Mouse (Mus musculus): ENCODE results near the gene Sh2d6.

Sh2d6 gene

DNA sequence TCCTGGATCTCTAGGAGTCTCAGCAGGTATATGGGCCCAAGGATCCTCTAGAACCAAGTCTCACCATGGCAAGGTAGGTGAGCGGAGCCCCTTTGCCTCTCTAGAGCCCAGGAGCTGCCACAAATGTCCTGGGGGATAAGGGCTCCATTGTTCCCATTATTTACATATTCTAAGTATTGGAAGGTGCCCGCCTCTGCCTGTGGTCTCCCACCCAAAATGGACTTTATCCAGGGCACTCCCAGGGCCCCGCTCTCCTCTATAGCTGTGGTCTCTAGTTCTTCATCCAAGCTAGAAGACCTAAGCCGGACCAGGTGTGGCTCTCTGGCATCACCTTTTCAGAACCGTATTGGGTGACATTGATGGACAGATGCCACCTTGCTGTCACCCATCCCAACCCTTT is at the start of gene Sh2d6:
TSS of gene Sh2d6 (minus strand) at position 101 of the 400 bp plus-strand sequence.
- no peak for DNase-seq

DNA sequence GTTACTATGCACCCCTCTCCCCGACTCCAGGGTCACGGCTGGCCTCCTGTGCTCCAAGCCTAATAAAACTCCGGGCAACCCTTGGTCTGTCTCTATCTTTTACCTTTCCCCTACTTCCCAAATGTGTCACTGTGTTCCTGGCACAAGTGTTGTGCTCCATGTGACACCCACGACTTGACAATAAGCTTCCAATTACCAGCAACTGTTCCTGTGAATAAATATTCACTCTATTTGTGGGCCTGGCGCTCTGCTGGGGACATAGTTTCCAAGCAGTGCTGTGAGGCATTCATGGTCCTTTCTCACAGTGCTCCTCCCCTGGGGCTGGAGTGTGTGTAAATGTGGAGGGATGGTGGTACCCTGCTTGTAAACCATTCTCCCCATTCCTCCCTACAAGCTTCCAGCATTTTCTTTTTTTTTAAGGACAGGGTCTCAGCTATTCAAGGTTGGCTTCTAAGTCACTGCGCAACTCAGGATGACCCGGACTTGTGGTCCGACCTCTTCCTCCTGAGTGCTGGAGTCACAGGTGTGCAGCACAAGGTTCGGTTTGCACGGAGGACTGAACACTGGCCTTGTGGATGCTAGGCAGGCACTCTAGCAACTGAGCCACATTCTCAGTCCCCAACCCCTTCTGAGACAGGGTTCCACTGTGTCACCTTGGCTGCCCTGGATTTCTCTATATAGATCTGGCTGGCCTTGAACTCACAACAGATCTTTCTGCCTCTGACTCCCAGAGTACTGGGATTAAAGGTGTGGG is 49.3 kb upstream of the Sh2d6 start:
- DNase-seq, result no peak

DNA sequence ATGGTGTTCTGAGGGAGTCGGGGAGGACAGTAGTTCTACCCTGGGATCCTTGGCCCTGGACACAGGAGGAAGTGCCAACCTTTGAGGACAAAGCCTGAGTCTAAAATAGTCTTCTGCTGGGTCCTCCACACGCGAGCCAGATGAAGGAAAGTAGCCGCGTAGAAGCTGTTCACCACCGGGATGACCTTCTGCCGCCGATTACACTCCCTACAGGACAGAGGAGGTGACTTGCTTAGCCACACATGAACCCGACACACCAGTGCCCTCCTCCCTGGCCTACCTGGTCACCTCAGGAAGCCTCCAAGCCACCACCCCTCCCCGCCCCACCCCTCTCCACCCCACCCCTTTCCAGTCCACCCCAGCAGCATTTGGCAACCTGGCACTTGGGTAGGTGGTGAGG is 47.2 kb upstream of the Sh2d6 start:
- no peak for DNase-seq

DNA sequence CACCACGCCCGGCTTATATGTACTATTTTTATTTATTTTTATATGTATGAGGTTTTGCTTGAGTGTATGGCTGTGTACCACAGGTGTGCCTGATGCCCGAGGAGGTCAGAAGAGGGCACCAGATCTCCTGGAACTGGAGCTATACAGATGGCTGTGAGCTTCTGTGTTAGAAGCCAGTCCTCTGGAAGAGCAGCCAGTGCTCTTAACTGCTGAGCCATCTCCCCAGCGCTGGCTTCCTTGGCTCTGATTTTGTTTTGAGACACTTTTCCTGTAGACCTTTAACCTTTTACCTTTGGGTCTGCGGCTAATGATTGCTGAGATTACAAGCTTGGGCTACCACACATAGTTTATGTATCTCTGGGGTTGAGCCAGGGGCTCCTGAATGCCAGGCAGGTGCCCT is 46.0 kb upstream of the Sh2d6 start:
- DNase-seq, result no peak

DNA sequence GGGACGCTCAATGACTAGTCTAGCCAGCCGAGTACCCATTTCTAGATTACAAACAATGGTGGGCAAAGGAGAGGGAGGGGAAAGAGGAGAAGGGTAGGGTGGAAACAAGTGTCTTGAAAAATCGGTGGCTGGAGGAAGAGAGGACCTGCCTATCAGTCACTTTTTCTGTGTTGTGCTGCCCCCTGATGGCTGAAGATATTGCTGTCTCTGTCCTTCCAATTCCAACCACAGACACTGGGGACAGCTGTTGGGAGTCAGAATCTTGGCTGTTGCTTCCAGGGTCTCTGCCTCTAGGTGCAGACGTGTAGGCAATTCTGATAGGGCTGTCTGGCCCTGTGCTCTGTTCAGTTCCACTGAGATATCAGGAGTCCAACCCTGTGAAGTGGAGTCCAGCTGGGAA is 44.5 kb upstream of the Sh2d6 start:
- DNase-seq, result peak; percentile 94

DNA sequence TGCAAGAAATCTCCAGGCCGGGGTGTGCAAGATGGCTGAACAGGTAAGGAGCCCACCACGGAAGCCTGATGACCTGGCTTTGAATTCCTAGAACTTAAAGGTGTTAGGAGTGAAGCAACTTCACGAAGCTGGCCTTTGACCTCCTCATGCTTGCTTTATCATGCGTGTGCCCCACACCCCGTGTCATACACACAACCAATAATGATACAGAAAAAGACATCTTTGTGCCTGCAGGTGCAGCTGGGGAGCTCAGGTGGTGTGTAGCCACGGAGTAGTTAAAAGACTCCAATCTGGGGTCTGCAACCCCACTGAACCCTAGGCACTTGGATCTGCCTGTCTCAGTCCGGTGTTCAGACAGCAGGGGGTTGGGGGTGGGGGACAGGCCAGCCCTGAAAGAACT is 44.0 kb upstream of the Sh2d6 start:
- DNase-seq, result no peak

DNA sequence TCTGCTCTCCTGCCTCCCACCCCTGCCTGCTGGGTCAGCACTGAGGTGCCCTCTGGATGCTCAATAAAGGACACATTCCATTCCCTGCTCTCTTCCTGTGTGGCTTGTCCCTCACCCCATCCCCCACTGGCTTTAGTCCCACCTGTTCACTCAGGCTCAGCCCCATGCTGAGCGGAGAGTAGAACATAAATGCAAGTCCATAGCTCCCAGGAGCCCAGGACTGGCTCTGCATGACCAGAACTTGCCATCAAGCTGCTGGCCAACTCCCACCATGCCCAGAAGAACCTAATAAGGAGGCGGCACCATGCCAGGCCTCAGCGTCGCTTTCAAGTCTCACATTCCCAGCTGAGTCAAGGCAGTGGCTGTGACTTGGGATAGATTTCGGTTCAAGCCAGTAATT is 41.4 kb upstream of the Sh2d6 start:
- DNase-seq, result no peak

DNA sequence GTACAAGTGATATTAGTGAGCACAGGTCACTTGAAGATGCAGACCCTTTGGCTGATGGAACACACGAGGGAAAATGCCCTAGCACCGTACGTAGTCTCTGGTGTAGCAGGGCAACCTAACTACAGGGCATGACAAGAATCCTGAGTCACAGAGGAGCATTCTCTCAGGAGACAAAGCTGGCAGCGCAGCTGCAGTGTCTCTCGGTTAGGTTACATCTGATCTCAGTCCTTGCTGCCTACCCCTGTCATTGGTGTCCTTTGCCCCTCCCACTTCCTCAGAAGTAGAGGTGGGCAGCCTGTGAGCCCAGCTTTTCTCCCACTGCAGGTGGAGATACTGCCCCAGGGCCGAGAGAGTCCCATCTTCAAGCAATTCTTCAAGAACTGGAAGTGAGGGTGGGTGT is 41.0 kb upstream of the Sh2d6 start:
- no peak for DNase-seq

DNA sequence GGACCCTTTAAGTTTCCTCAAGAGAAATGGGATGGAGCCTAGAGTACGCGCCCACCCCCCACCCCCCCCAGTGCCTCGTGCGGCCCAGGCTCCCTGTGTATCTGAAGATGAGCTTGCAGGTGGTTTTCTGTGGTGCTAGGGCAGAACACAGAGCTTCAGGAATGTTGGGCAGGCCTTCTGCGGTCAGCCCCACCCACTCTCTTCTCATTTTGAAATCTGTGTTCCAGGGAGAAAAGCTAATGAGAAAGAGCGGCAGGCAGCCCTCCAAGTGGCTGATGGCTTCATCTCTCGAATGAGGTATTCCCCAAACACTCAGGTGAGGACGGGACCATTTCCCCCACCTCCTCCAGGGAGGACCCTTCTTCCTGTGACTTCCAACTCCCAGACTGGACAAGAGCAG is 39.3 kb upstream of the Sh2d6 start:
- DNase-seq, result no peak

DNA sequence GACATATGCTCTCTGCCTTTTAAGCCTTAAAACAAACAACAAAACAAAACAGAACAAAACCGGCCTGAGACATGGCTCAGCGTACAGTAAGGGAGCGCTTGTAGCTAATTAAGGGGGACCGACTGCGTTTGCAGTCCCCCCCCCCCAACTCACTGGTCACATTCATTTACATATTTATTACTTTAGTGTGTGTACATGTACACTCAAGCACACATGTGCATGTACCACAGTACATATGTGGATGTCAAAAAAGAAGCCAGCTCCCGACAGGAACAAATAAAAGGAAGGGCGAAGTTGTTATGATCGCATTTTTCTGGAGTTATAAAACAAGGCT is 31.5 kb upstream of the Sh2d6 start:
- no peak for DNase-seq

DNA sequence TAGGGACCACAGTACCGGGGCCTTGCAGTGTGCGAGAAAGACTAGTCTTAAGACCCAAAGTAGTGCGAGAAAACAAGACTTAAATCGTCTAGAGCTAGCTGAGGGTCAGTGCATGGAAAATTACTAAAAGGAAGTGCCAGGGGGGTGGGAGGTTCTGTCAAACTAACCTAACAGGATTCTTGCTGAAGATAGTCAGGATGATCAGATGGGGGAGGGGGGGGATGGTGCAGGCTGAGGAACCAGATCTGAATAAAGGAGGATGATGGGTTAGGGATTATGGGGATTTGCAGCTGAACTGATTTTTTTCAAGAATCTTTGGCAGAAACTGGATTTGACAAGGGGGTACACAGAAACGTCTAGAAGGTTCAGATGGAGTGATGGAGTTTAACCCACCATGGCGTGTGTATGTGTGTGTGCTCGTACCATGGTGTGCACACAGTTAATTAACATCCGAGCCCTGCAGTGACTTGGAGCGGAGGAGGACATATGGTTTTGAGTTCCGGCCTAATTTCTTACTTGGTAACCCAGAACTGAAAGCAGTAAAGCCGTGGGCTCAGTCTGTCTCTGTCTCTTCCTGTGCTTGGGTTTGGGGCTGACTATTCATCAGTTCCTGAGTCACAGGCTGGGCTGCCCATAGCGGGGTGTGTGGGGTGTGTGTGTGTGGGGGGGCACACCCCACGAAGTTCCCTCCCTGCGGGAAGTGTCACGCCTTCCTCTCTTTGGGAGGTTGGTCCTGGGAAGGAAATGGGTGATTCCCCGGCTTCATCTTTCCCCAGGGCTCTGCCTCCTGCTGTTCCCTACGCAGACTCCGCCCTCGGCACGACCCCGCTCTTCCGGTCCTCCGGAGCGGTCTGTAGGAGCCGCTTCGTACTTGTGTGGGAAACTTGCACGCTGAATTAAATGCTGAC is 30.9 kb upstream of the Sh2d6 start:
- DNase-seq, result peak; percentile 64

DNA sequence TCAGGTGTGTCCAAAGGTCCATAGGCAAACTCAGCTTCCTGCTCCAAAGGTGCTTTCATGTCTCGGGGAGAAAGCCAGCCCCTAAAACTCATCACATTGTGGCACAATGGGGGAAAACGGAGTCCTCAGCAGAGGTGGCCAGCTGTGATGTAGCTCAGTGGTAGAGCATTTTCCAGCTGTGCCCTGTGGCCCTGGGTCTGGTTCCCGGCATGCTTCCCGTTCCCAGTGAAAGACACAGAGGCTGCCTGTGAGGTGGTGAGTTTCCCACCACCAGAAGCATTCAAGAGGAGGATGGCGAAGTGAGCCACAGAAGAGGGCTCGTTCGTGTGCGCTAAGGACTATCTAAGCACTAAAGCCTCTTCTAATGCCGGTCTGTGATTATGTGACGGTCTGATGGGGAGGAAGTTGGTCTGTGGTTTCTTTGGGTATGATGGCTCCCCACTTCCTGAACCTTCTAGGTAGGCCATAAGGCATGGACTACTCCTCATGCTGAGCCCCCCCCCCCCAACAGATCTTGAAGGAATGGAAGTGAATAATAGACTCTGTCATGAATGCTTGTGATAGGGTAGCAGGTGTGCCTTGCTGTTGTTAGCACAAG is 29.1 kb upstream of the Sh2d6 start:
- DNase-seq, result no peak

DNA sequence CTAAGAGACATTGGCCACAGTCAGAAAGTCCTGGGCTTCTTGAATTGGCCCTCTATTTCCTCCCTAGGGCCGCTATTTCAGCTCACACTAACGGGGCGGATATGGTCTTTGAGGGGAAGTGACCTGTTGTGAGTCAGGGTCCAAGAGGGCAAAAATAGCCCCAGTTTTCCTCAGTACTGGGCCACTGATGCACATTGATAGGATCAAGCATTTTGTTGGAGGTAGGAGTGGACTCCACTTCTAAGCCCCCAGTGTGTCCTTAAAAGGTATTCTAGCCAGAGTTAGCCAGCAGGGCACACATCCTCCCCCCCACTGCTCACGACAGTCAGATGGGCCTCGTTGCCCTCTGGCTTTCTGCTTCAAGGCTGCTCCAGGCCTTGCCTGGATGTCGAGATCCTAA is 28.5 kb upstream of the Sh2d6 start:
- no peak for DNase-seq

DNA sequence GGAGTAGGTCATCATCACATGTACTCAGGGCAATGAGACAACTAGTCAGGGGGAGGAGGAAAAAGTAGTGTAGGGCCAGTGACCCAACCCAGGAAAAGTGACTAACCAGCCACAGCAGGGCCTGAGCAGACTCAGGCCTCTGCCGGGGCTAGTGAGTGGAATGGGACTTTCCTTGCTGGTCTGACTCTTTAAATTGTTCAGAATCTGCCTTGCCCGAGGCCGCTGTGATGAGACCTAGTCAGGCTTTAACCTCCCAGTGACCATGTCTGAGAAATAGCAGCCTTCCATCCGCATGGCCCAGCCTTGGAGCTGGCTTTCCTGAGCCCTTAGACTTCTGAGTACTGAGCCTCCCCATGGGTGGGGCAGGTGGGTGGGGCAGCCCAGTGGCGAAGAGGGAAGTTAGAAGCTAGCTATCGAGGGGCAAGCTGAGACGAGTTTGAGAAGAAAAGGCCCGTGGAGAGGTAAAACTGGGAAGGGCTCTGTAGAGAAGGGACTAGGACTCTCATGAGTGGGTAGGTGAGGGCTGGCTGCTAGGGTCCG is 27.6 kb upstream of the Sh2d6 start:
- DNase-seq, result peak; percentile 57

DNA sequence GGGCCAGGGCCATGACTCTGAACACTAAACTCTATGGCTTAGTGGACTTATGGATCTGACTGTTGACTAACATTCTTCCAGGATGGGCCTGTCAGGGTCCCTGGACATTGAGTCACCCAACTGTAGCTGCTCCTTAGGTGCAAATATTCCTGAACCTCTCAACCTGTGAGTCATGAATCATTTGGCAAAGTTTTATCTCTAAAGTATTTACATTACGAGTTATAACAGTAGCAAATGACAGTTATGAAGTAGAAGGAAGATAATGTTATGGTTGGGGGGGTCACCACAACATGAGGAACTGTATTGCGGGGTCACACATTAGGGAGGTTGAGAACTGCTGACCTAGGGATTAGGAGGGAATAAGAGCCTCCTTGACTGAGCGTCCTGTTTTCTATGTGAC is 26.4 kb upstream of the Sh2d6 start:
- DNase-seq, result no peak

DNA sequence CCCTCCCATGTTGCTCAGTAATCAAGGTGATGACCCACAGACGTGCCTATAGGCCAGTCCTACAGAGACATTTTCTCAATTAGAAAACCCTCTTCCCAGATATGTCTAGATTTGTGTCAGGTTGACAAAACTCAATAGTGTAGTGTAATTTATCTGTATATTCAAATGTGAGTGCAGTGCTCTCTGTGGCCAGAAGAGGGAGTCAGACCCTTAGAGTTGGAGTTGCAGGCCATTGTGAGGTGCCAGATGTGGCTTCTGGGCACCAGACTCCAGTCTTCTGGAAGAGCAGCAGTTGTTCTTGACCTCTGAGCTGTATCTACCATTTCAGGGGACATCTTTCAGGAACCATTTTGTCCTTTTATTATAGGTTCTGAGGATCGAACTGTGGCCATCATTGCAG is 25.6 kb upstream of the Sh2d6 start:
- DNase-seq, result no peak

DNA sequence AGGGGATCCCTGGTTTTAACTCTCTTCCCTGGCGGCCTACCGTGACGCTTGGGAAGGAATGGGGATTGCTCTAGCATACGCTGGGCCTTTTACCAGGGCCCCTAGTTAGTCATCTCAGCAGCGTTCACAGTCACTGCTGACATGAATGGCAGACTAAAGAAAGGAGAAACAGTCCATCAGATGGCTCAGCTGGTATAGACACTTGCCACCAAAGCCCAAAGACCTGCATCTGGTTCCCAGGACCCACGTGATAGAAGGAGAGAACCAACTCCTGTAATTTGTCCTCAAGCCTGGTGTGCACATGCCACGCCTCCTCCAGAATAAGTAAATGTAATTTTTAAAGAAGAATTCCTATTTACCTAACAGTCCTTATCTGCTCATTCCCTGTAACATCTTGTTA is 23.9 kb upstream of the Sh2d6 start:
- no peak for DNase-seq

DNA sequence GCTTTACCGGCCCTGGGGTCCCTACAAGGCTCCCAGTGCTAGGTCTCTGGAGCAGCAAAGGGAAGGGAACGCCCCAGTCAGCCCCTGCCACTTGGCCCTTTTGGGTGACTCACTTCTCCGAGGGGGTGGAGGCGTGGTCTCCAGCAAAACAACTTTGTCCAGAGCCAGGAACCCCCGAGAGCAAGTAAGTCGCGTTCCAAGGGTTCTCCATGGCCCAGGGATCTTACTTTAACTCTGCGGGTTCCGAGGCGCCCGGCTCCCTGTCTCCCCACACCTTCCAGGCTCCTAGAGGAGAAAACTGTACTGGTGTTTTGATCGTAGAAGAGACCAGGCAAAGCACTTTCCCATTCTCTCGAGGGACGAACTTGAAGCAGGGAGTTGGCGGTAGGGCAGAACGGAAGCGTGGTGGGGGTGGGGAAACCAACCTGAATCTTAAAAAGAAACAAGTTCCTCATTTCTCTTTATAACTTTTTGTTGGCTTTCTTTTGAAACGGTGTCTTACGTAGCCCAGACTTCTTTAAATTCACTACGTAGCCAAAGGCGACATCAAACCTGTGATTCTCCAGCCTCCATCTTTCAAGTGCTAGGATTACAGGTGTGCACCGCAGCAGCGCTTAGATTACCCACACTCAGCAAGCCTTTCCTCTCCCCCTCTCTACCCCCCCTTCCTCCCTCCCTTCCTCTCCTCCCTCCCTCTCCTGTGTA is 22.9 kb upstream of the Sh2d6 start, which contains the start of gene Capg:
TSS of gene Capg (plus strand) at position 109 of the 705 bp plus-strand sequence.
- DNase-seq, result peak; percentile 58

DNA sequence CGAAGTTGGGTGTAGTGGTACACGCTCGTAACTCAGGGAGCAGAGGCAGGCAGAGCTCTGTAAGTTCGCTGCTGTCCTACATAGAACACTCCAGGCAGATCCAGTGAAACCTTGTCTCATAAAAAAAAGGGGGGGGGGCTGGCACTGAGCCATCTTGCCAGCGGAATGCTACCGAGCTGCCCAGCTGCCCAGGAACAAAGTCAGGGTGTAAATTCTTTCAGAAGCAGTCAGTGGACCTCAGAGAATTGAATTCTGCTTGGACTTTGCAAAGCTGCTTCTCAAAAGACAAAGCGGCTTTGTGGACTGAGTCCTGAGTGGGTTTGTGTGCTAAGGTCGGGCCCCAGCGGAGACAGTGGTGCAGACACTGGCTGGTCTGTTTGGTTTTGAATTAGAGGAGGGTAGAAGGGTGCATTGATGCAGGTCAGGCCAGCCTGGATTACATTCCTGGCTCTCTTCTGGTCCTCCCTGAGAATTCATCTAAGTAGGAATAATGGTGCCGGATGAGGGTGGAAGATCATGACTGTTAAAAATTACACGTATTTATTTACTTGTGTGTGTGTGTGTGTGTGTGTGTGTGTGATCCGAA is 21.9 kb upstream of the Sh2d6 start:
- no peak for DNase-seq

DNA sequence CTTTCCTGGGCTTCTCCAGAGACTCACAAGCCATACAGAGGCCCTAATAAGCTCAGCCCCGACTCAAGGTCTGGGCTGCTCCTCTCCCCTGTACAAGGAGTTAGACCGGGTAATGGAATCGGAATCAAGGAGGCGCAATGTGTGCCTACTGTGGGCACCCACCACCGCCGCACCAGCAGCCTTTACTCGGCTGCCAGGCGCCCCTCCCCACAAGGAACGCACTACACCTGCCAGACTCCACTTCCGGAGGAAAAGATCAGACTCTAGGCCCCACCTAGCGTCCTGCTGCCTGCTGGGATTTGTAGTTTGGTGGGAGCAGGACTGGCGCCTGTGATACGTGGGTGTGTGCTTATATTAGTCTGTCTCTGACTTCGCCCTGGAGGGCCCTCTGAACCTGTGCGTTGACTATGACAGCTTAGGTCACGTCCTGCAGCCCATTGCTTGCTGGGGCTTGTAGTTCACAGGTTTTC is 17.1 kb upstream of the Sh2d6 start:
- DNase-seq, result peak; percentile 81

DNA sequence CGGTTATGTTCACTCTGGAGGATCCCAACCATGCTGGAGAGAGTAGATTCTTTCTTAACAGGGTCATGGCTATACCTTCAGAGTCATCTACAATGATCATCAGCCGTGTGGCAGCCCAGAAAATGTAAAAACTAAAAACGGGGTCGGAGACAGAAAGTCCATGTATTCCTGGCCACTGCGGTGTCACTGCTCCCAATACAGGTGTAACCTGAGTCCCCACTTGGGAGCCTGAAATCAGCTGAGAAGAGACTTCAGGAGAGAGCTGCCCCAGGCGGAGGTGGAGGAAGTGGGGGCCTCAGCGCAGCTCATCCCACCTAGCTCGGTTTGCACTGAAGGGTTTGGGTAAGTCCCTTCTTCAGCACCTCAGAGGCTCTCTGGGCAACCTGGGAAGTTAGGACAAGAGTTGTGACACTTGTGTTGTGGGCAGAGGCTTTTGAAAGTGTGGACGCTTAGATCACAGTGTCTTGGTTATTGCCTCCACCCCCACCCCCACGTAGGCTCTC is 16.5 kb upstream of the Sh2d6 start:
- DNase-seq, result no peak

DNA sequence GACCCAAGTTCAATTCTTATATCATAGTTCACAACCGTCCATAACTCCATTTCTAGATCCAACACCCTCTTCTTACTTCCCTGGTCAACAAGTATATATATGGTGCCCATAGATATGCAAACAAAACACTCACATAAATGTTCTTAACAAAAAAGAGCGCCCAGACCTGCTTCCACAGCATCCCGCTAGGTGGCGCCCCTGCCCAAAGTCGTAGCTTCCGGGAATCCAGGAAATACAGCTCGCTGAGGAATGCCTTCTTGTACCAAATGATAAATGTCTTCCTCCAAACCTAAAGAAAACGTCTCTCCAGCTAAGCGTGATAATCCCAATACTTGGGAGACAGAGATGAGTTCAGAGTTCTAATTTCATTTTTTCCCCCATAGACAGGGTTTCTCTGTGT is 13.7 kb upstream of the Sh2d6 start:
- peak; percentile 89 for DNase-seq

Measured in lung, postnatal 14 days (tissue).